Mouse (Mus musculus): ENCODE results near the gene Slc25a45. TPM values are rescaled to one million over a fixed set of nuclear protein-coding genes. Genes with fewer than 3 reads are reported as not detected.

Gene Slc25a45
- polyA plus RNA-seq (2015; fragmentation: Nextera tagmentation; extraction: Ambion mirVana) = 8.4 and 9.1 TPM in 2 replicates

DNA sequence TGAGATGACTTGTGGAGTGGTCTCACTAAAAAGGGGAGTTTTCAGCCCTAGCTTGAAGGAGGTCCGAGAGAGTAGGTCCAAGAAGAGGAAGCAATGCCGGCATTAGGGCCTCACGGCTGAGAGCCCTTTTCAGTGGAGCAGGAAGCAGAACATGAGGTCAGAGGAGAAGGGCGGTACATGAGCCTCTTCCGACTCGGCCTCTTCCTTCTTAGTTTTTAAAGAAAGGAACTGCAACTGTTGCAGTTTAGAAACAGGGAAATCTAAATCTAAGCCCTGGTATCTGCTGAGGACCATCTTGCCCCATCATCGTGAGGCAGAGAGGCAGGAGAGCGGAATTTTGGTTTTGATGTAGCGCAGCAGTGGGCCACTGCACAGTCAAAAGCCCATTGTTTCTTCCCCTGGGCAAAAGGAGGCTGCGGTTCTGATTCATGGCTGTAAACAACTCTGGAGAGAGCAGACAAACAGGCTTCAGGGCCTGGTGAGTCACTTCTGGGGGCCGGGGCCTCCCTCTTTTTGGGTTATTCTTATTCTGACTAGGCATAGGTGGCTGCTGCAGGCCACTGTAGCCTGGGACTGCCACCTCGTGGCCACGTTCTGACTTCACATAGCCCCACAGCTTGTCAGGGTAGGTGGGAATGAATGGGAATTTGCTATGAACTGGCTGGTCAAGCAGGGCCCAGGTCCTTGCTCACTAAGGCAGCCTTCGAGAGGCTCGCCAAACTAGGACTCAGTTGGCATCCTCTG lies at the start of gene Slc25a45:
Gene Slc25a45, plus strand, starts transcription at position 191 of the 744 bp plus-strand sequence.
- peak; percentile 80 for DNase-seq
- Histone ChIP-seq H3K36me3 (replicated peaks; ENCODE audit: insufficient read depth, low read length) (peaks cover 8% of the 10 kb centered on the region; the same call in 1 of the 2 replicates), H3K27me3 (ENCODE audit: insufficient read depth, low read length) (no peaks in the 10 kb centered on the region), H3K9ac (replicated peaks) (peak within 1 kb of the TSS; percentile 57), H3K4me1 (ENCODE audit: insufficient read depth) (peaks cover 57% of the 10 kb centered on the region), H3K27ac (ENCODE audit: low read depth) (peak within 1 kb of the TSS; percentile 83), H3K4me3 (ENCODE audit: low read depth, low read length) (peak within 1 kb of the TSS; percentile 28), H3K9me3 (ENCODE audit: low read length) (no peaks in the 10 kb centered on the region), H3K4me2 (ENCODE audit: low read depth, low read length) (peak within 1 kb of the TSS; percentile 66)
- peak; percentile 79 for ATAC-seq
- no peak for TF ChIP-seq EP300 (IDR thresholded peaks at IDR 0.05; ENCODE audit: low read depth)
- TF ChIP-seq CTCF (IDR thresholded peaks at IDR 0.05; ENCODE audit: low read depth) = peak; percentile 91
- 32% methylated on average over 15 of the region's 15 CpGs for WGBS (ENCODE audit: insufficient replicate concordance)

GRCm38 (mm10) chr19:5828155-5828554 lies 49.5 kb upstream of the Slc25a45 start:
- Histone ChIP-seq H3K4me2 (ENCODE audit: low read depth, low read length) (no peak overlapping the region), H3K27ac (ENCODE audit: low read depth) (peak overlapping the region; percentile 62), H3K4me1 (ENCODE audit: insufficient read depth) (peaks cover 30% of the 10 kb centered on the region), H3K36me3 (replicated peaks; ENCODE audit: insufficient read depth, low read length) (peaks cover 22% of the 10 kb centered on the region), H3K9ac (replicated peaks) (no peak overlapping the region), H3K27me3 (ENCODE audit: insufficient read depth, low read length) (no peaks in the 10 kb centered on the region), H3K4me3 (ENCODE audit: low read depth, low read length) (no peak overlapping the region), H3K9me3 (ENCODE audit: low read length) (no peaks in the 10 kb centered on the region)
- DNase-seq (no peak), ATAC-seq (no peak)
- TF ChIP-seq EP300 (IDR thresholded peaks at IDR 0.05; ENCODE audit: low read depth) = no peak
- 0 out of 2 replicates have a peak, but pooled peaks have one; percentile 10 for TF ChIP-seq CTCF (IDR thresholded peaks at IDR 0.05; ENCODE audit: low read depth)
- 80% methylated on average over 3 of the region's 3 CpGs for WGBS (ENCODE audit: insufficient replicate concordance)

- Histone ChIP-seq H3K27me3 (ENCODE audit: insufficient read depth, low read length) (no peaks in the 10 kb centered on the region), H3K4me1 (ENCODE audit: insufficient read depth) (peaks cover 27% of the 10 kb centered on the region), H3K9ac (replicated peaks) (no peak overlapping the region), H3K4me3 (ENCODE audit: low read depth, low read length) (no peak overlapping the region), H3K36me3 (replicated peaks; ENCODE audit: insufficient read depth, low read length) (peaks cover 22% of the 10 kb centered on the region), H3K4me2 (ENCODE audit: low read depth, low read length) (no peak overlapping the region), H3K27ac (ENCODE audit: low read depth) (no peak overlapping the region), H3K9me3 (ENCODE audit: low read length) (no peaks in the 10 kb centered on the region)
- ATAC-seq = no peak
- 87% methylated on average over 7 of the region's 7 CpGs for WGBS (ENCODE audit: insufficient replicate concordance)
- no peak for DNase-seq
- no peak for TF ChIP-seq EP300 (IDR thresholded peaks at IDR 0.05; ENCODE audit: low read depth)
- no peak for TF ChIP-seq CTCF (IDR thresholded peaks at IDR 0.05; ENCODE audit: low read depth)
These were observed 48.7 kb upstream of the Slc25a45 start for GRCm38 (mm10) chr19:5828905-5829304.

GRCm38 (mm10) chr19:5829958-5830615 lies 47.5 kb upstream of the Slc25a45 start:
- Histone ChIP-seq H3K9ac (replicated peaks) (no peak overlapping the region), H3K27me3 (ENCODE audit: insufficient read depth, low read length) (no peaks in the 10 kb centered on the region), H3K4me2 (ENCODE audit: low read depth, low read length) (no peak overlapping the region), H3K4me3 (ENCODE audit: low read depth, low read length) (no peak overlapping the region), H3K4me1 (ENCODE audit: insufficient read depth) (peaks cover 21% of the 10 kb centered on the region), H3K36me3 (replicated peaks; ENCODE audit: insufficient read depth, low read length) (peaks cover 18% of the 10 kb centered on the region), H3K27ac (ENCODE audit: low read depth) (no peak overlapping the region), H3K9me3 (ENCODE audit: low read length) (no peaks in the 10 kb centered on the region)
- ATAC-seq (no peak), DNase-seq (no peak)
- TF ChIP-seq CTCF (IDR thresholded peaks at IDR 0.05; ENCODE audit: low read depth) (no peak), EP300 (IDR thresholded peaks at IDR 0.05; ENCODE audit: low read depth) (no peak)
- WGBS (ENCODE audit: insufficient replicate concordance) = 81% methylated on average over 19 of the region's 19 CpGs

GRCm38 (mm10) chr19:5830776-5831175 lies 46.8 kb upstream of the Slc25a45 start:
- H3K4me1 ChIP-seq (ENCODE audit: insufficient read depth) = peaks cover 21% of the 10 kb centered on the region
- 72% methylated on average over 7 of the region's 7 CpGs for WGBS (ENCODE audit: insufficient replicate concordance)
- DNase-seq = no peak
- H3K9ac ChIP-seq (replicated peaks) = no peak overlapping the region
- H3K4me3 ChIP-seq (ENCODE audit: low read depth, low read length) = no peak overlapping the region
- ATAC-seq = no peak
- no peaks in the 10 kb centered on the region for H3K27me3 ChIP-seq (ENCODE audit: insufficient read depth, low read length)
- no peak overlapping the region for H3K27ac ChIP-seq (ENCODE audit: low read depth)
- peaks cover 12% of the 10 kb centered on the region for H3K36me3 ChIP-seq (replicated peaks; ENCODE audit: insufficient read depth, low read length)
- no peaks in the 10 kb centered on the region for H3K9me3 ChIP-seq (ENCODE audit: low read length)
- H3K4me2 ChIP-seq (ENCODE audit: low read depth, low read length) = no peak overlapping the region
- no peak for TF ChIP-seq CTCF (IDR thresholded peaks at IDR 0.05; ENCODE audit: low read depth)
- TF ChIP-seq EP300 (IDR thresholded peaks at IDR 0.05; ENCODE audit: low read depth) = no peak

DNA sequence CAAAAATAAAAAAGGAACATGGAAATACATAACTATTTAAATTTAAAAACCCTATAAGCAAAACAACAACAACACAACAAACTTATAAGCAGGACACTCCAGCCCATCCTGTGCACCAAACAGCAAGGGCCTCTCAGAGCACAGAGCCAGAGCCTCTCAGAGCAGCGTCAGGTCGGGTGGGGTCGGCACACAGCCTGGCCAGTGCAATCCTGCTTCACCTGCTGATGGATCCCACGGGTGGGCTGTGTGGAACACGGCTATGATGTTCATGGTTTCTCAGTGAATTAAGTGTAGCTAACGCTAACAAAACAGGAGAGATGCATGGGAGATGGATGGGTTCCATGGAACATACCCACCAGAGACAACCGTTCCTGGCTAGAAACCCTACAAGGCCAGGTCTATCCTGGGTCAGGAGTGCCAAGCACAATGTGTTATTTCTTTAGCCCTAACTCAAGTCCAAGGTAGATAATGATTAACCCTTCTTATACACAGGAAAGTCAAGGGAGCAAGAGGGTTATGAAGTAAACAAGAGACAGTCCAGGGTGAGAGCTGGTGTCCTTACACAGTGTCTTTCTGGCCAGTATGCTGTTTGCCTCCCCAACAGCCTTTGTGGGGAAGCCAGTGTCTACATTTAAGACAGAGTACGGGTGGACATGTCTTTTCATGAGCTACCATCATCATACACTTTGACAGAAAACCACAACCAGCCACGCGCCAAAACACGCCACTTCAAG lies 46.2 kb upstream of the Slc25a45 start:
- no peak for TF ChIP-seq EP300 (IDR thresholded peaks at IDR 0.05; ENCODE audit: low read depth)
- TF ChIP-seq CTCF (IDR thresholded peaks at IDR 0.05; ENCODE audit: low read depth) = no peak
- Histone ChIP-seq H3K9ac (replicated peaks) (no peak overlapping the region), H3K4me1 (ENCODE audit: insufficient read depth) (peaks cover 21% of the 10 kb centered on the region), H3K27me3 (ENCODE audit: insufficient read depth, low read length) (no peaks in the 10 kb centered on the region), H3K4me3 (ENCODE audit: low read depth, low read length) (no peak overlapping the region), H3K36me3 (replicated peaks; ENCODE audit: insufficient read depth, low read length) (peaks cover 7% of the 10 kb centered on the region), H3K4me2 (ENCODE audit: low read depth, low read length) (no peak overlapping the region), H3K9me3 (ENCODE audit: low read length) (no peaks in the 10 kb centered on the region), H3K27ac (ENCODE audit: low read depth) (peak overlapping the region; percentile 85)
- 66% methylated on average over 11 of the region's 11 CpGs for WGBS (ENCODE audit: insufficient replicate concordance)
- no peak for DNase-seq
- no peak for ATAC-seq

Measured in liver, postnatal 0 days (tissue).